Mouse (Mus musculus) thymus, adult 18-20 months (tissue): ENCODE results near the gene Tlr12.
"Not testable (repeated sequence)": the region's sequence is repeated elsewhere in the genome, so short reads cannot be mapped to it uniquely, and the experiment has no call there.

Experiments used
- DNase-seq, 2 experiments: peaks; one replicate each; pipeline ENCODE4 v3.0.0; 2022; ENCODE audit warnings: mixed read lengths in 2 of 2

Gene Tlr12

DNA sequence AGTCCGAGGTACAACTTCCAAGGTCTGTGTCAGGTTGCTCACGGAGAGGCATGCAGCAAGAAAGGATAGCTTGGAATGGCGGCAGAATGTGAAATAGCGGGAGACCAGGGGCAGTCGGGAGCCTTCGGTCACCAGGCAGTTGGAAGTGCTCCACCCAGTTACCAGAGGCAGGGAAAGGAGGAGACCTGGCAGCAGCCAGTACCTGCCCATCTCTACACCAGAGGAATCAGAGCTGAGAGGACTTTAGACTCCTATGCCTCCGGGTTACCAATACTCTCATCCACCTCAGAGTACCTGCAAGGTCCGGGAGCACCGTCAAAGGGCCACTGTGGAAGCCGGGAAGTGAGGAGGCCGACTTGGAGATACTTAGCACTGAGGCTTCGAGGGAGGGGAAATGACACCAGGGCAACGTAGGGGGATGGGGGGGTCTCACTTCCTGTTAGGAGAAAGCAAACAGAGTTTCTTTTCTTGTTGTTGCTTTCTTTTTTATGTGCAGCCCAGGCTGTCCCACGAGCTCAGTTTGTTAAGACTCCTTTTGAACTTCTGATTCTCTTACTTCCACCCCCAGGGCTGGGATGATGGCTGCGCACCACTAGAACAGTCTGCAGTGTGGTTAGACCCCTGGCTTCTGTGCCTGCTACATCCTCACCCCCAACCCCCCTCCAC is at the start of gene Tlr12:
TSS of gene Tlr12 (minus strand) at position 374 of the 666 bp plus-strand sequence.
- peak; percentile 55 to 70 for DNase-seq

DNA sequence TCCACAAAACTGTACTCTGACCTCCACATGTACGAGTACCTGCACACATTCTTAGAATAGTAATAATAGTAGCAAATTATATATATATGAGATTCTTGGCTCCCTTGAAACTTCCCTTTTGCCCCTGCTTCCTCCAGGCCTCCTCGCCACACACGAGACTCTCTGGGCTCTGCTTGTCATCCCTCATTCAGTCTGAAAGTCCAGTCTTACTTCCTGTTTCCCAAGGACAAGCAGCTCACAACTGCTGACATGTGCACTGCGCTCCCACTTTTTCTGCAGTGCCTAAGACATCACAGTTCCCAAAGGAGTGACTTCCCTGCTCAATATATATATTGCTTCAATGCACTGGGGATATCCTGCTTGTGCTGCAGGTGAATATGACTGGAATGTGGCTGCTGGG is 48.8 kb upstream of the Tlr12 start:
- not testable (repeated sequence) for DNase-seq

DNA sequence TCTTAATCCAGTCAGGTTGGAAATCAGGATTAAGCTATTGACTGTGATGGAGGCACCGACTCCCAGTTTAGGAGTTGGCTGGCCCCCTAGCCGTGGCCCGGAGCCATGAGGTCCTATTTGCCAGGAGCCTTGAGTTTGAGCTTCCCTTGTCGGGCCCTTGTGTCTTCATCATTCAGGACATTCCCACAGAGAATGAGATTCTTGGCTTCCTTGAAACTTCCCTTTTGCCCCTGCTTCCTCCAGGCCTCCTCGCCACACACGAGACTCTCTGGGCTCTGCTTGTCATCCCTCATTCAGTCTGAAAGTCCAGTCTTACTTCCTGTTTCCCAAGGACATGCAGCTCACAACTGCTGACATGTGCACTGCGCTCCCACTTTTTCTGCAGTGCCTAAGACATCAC is 47.9 kb upstream of the Tlr12 start:
- not testable (repeated sequence) for DNase-seq

DNA sequence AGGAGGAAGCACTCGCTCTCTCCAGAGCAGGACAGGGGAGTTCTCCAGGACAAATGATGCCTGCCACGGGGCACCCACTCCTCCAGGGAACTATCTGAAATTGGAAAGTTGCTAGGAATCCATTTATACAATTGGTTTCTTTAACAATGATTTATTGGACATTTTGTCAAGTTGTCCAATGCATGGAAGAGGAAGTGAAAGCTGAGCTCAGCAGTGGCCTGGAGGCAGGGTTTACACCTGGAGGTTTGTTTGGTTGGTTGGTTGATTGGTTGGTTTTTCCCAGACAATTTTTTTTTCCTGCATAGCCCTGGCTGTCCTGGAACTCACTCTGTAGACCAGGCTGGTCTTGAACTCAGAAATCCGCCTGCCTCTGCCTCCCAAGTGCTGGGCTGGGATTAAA is 45.6 kb upstream of the Tlr12 start:
- DNase-seq, result no peak

DNA sequence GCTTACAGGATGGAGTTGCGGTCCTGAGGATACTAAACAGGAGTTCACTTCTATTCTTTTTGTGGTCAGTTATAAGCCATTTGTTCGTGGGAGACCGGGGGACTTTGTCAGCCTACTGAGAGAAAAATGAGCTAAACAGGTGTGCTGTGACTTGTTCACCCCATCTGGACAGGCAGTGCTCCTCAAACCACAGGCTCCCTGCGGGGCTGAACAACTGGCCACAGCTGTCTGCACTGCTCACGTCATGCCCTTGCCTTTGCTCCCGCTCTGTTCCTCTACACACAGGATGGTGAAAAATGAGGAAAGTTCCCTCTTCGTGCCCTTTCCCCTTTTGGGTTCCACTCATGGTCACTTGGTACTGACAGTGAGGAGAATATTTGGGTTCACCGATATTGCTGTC is 42.6 kb upstream of the Tlr12 start:
- no peak for DNase-seq

DNA sequence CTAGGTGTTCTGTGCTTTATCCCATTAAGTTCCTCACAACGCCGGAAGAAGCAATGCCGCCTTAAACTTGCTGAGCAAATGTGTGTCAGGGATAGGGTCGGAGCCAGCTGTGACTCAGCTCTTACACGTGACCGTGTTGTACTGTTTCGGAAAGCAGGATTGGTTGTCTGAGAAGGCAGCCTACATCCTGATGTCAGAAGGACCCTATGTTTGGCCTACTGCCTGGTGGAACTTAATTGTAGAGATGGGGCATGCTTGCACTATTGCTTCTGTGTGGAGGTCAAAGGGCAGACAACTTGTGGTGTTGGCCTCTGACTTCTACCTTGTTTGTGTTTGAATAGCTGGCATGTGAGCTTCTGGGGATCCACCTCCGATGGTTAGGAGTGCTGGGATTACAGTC is 41.8 kb upstream of the Tlr12 start:
- DNase-seq, result no peak

DNA sequence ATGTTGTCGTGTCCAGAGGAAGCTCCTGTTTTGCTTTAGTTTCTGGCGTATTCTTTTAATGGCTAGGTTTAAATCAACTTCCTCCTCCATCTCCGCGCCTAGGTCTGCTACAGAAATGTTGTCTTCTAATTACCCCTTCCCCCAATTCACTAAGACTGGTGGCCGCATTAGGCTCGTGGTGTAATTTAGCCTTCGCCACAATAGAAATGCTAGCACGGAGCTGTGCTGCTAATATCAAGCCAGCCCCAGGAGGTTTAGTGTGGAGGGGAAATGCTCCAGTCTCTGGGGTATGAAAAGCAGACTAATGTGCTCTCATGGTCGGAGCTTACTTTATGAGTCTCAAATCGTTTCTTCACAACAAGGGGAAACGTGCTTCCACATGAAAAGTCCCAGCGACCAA is 37.0 kb upstream of the Tlr12 start:
- DNase-seq, result no peak

DNA sequence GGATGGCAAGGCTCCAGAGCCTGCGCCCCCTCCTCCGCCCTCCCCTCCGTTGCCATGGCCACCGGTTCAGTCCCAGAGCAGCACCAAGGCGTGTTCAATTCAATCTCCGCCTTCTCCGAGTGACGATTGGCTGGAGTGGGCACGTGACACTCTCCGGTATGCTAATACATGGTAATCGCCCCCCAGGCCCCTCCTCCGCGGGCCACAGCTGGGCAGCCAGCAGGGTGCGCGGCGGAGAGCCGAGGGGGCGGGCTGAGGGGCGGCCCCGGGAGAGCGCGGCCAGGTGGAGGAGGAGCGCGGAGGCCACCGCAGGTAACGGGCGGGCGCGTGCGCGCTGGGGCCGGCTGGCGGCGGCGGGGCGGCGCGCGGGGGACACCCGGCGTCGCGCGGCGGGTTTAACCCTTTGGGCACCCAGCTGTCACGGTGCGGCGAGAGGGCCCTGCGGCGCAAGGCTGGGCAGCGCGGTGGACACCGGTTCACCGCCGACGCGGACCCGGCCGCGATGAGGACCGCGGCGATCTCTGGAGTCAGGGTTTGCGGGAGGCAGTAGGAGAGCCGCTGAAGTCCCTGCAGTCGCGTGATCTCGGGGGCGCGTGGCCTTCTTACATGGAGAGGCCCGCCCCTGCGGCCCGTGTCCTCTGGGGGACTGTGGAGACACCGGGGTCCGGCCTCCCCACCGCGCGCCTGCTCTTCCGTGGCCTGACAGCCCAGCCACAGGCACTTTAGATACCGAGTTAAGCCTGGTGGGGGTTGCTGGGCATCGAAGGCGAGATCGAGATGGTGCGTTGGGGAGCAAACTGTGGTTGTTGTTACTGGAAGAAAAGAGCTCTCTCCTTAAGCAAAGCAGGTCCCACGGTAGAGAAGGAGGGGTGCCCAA is 36.3 kb upstream of the Tlr12 start, which contains the start of gene Phc2:
TSS of gene Phc2 (plus strand) at position 198 of the 877 bp plus-strand sequence.
- peak; percentile 93 to 94 for DNase-seq

DNA sequence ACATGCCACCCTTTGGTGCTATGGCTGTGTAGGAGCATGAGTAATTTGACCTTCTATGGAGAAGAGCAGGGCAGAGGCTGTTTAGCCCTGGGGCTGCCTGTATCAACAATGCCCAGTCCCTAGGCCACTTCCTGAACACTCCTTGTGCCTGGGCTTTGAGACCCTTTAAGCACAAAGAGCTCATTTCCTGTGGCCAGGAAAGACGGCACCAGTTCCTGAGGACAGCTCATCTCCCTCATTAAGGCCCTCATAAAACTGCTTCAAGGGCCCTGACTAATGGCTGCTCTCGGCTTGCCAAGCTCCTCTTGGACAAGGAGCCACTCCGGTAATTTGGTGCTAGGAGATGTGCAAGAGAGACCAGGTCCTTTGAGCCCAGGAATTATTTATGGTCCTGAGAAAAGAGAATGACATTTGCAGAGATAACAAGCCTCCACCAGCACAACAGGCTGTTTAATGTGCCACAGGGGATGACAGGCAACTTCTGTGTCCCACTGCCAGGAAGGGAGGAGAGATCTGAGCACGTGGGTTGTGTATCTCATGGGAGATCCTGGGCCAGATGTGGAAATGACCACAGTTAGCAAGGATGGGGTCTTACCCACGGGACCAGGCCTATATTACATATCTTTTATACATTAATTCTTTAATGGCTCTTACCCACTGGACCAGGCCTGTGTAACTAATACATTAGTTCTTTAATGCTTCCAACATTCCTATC is 34.3 kb upstream of the Tlr12 start:
- no peak for DNase-seq

DNA sequence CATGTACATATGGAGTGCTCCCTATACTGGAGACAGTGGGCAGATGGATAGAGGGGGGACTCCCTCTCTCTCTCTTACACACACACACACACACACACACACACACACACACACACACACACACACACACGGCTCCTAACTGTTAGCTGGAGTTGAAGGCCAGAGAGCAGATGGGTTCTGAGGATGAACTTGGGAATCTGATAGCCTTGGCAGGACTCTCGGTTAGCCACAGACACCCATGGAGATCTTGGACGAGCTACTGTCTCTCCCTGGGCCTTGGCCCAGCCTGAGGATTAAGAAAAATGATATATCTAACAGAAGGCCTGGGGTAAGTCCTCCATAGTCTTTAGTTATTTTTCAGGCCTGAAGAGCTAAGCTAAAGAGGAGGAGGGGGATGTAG is 33.1 kb upstream of the Tlr12 start:
- DNase-seq, result no peak

DNA sequence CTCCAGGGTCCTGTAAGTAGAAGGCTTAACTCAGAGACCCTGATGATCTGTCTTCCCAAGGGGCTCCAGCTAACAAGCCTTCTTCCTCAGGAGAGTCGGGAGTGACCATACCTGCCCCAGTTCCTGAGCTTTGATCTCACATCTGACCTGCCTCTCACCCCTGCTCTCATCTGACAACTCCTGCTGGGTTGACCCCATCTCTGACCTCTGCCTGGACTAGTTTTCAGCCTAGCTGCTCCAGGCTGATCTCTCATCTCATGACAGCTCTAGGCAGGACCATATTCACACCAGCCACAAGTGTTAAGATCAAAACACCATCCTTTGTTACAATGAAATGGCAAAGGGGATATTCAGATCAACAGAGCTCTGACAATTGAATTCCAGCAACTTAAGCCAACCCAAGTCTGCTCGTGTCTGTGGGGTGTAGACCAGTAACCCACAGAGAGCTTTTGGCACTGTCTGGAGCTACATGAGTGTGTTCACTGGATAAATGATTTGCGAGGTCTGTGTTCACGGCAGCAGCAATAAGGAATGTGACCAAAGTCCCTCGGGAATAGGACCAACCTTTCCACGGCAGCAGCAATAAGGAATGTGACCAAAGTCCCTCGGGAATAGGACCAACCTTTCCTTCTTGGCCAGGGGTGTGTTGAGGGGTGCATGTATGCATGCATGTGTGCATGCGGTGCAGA is 30.3 kb upstream of the Tlr12 start:
- DNase-seq, result no peak

DNA sequence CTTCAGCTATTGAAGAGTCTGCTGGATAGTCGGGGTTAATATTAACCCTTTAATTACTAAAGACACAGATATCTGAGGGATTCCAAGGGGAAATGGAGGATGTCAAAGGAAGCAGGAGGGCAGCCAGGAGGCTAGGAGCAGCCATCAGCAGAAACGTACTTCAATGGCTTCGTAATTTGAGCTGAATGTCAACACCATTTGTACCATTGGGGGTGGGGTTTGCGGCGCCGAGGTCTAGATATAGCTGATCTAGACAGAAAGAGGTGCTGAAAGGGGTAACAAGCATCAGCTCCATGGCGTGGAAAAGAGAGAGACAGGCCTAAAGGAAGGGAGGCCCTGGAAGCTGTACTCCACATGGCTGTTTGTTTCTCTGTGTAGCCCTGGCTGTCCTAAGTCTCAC is 28.3 kb upstream of the Tlr12 start:
- DNase-seq, result no peak

DNA sequence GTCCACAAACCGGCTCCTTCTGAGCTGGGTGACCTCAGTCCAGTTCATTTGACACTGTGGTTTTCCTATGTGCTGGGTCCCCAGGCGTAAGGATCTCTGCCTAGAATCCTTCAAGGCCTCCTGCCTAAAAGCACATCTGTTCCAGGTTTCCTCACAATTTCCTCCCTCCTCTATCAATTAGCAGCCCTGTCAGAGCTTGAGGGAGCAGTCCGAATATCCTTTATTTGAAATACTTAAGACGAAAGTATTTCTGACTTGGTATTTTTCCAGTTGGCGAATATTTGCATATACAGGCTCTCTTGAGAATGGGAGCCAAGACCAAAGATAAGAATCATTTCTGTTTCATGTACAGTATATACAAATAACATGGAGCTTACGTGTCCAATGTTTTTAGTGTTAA is 27.5 kb upstream of the Tlr12 start:
- no peak for DNase-seq

DNA sequence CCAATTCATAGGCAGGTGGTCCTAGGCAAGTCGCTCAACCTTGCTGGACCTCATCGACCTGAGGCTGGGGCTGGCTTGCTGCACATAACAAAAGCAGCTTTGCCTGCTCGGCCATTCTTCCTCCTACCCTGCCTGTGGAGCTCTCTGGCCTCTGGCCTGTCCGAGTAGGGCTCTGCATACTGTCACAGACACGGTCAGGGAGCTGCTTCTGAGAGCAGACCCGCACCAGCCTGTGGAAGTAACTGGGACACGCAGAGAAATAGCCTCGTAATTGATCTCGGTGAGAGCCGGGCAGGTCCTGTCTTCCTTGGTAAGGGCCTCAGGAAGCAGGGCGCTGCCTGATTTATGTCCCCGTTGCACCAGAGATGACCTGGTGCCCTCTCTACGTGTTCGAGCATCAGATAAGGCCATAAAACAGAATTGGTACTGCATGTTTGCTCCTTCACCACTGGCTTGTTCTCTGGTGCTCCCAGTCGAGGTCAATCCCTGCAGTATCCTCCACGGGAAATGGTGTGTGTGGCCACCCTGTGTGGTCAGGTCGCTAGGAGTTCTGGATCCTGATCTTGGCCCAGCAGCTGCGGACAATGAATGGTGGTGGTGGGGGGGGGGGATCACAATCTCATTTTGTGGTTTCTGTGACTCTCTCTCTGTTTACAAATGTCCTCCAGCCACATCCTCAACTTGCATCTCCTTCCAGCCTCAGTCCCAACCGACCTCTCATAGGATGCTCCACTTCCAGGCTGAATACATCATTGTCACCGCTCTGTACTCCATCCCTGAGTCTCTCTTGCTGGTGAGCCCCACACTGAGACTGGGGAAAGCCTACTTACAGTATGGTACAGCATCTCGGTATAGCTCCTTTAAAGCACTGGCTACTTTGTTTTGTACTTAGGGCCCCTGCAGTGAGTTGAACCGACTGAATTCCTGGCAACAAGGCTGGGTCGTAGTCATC is 23.6 kb upstream of the Tlr12 start:
- DNase-seq, result no peak

DNA sequence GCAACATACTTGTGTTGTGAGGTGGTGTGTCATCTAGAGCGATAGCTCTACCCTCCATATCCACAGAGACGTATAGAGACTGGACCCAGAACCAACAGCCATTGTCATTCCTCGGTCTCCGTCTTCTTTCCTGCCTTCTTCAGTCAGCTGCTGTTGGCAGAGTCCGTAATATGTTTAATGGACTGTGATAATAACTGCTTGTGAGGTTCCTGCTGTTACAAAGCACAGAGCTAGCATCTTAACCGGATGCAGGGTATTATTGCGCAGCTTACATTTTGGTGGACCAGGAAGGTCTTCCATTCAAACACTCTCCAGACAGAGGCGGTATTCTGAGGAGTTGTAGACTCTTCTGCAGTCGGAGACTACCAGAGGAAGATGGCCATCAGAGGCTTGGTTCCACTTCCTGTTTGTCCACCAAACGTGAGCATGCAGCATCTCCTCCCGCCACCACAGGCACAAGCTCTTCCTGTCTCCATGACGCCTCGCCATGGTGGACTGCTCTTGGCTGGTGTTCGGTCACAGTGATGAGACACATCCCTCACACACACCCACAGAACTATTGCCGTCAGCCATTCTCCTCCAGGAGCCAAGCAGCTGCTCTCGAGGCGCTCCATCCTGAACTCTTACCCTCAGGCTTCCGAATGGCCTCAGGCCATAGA is 20.0 kb upstream of the Tlr12 start:
- no peak for DNase-seq

DNA sequence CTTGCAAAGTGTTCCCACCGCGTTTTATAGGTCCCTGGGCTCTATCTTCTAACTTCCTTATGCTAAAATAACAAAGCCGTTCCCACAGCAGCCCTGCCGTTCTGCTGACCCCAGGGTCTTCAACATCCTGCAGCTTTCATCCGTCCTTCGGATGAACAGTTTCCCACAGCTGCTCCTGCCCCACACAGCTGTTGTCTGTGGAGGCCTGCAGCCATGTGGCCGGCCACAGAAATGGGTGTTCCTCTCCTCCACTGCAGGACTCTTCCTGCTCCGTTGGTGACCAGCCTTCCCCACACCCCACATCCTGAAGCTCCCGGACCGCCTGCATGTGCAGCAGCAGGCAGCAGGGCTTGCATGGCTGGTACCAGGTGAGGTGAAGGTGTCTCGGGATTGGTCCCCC is 18.8 kb upstream of the Tlr12 start:
- no peak for DNase-seq

DNA sequence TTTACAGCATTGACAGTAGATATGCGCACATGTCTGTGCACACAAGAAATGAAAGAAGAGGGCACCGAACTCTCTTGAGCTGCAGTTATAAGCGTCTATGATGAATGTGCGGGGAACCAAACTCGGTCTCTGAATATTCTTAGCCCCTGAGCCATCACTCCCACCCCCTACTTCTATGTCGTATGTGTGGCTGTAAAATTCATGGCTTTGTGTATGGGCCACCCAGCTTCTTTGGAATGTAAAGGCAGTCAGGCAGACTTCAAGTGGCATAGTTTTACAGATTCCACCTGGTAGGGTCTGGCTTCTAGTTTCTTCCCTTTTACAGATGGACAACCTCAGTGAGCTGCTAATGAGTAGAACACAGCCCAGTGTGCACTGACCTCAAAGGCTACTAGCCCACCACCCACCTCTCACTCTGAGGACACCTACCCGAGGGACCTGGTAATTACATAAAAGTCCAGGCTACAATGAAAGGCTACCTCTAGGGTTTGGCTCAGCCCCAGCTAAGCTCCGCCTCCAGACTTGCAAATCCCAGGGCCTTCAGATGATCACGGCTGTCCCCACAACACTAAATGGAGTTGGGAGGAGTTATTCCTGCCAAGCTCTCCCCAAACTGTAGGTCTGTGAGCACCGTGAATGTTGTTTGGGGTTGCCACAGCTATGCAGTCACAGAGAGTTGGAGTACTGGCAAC is 17.6 kb upstream of the Tlr12 start:
- DNase-seq, result no peak

DNA sequence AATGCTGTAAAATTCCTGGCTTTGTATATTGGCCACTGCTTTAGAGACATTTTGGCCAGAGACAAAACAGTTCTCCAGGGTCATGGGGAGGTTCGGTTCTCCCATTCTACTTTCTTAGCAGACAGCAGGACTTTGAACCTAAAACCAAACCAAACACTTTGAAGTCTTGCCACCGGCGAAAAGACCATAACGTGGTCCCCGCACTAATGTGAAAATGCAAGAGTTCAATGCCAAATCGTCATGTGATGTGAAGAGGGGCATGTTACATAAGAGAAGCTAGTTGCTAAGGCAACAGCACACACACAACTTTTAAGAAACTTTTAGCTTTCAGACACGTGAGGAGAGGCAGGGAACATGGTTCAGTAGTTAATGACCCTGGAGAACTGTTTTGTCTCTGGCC is 17.0 kb upstream of the Tlr12 start:
- DNase-seq, result no peak

DNA sequence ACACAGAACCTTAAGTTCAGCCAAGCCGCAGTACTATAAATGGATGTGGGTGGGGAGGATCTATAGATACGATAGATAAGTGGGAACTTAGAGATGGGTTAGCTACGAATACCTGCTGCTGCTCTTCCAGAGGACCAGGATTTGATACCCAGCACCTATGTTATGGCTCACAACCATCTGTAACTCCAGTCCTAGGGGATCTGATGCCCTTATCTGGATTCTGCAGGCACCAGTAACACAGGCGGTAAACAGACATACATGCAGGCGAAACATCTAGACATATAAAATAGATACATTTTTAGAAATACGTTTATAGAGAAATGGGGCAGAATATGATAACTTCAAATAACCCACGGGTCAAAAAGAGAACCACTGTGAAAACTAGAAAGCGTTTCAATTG is 2.7 kb upstream of the Tlr12 start:
- DNase-seq, result no peak

DNA sequence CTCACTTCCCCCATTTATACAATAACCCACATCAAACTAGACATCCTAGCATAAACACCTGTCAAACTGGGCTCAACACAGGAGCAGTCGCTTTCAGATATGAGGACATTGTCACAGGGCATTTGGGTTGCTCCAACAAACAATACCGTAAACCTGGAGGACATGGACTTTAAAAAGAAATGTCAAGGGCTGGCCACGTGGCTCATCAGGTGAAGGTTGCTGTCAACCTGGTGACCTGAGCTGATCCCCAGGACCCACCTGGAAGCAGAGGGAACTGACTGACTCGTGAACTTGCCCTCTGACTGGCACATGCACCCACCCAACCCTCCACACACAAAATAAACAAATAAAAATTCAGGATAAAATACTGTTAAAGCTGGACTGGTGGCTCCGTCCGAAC is 2.2 kb upstream of the Tlr12 start:
- DNase-seq, result no peak

DNA sequence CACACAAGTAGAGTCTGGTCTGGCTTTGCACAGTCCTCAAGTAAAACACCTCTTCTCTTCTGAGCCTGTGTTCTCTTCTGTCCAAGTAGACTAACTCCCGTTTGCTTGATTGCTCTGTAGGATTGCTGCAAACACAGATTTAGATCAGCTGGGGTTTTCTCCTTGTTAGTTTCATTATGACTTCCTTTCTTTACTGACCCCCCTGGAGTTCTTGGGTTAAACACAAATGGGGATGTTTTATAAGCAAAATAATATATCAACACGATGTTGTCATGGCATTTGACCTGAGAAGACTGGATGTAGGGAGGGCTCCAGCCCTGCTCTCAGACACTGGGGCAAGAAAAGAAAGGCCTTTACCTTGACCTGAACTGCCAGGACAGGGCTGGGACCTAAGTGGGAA is 544 bp upstream of the Tlr12 start:
- DNase-seq, result no peak
